Mouse (Mus musculus) kidney, adult 2 months (tissue): Measurements from ENCODE around the gene Smyd1.

Source experiments
- CTCF ChIP-seq: fragments of 200-500 bp; conservative IDR thresholded peaks from 2 replicates; pipeline ENCODE4 v1.5.1; 2011; ENCODE audit warnings: low read depth, mild to moderate bottlenecking, control low read depth, low read length, moderate library complexity, mixed read lengths; ENCODE audit not compliant: insufficient read depth, insufficient read length
- POLR2A ChIP-seq: fragments of 200-500 bp; IDR thresholded peaks from one replicate; pipeline ENCODE4 v1.6.1; 2011; ENCODE audit warnings: low read depth, low read length, control low read depth

- TF ChIP-seq CTCF (no peak), POLR2A (no peak)
Measured at GRCm38 (mm10) chr6:71184941-71185604, 137.0 kb downstream of the Smyd1 start.
